Mouse (Mus musculus) small intestine, adult 2 months (tissue): Measurements from ENCODE around the gene Mapk8.

ENCODE experiments used
- CTCF ChIP-seq: fragments of 200-500 bp; IDR thresholded peaks from 2 replicates; pipeline ENCODE4 v1.5.1; 2012; ENCODE audit warnings: low read depth, mild to moderate bottlenecking, control low read depth, inconsistent platforms, low read length, moderate library complexity, mixed read lengths; ENCODE audit not compliant: insufficient replicate concordance, insufficient read length; ENCODE audit errors: extremely low read depth
- POLR2A ChIP-seq: fragments of 200-500 bp; IDR thresholded peaks from 2 replicates; pipeline ENCODE4 v1.6.1; 2012; ENCODE audit warnings: low read depth, mild to moderate bottlenecking, control low read depth, inconsistent platforms, low read length, moderate library complexity

DNA sequence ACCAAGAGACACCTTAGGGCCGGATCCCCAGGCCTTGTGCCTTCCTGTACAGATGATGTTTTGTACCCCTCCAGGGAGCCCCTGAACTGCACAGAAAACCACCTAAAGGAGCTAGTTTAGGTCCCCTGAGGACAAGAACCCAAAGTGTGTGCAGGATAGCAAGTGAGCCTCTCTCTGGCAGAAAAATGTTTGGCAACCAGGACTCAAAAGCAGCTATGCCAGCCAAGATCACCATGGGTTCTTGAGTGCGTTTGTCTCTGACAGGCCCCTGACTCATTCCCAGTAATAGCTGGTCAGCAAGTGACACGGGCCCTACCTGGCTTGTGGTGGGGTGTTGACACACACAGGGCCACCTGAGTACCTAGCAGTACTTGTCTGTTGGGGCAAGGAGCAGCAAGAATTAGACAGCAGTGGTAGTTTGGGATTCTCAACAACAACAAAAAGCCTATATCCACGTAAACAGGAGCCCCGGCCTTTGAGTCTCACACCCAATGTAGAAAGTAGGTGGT lies 117.6 kb downstream of the Mapk8 start:
- TF ChIP-seq CTCF (no peak), POLR2A (no peak)
